Mouse (Mus musculus) MEL (cell line): ENCODE measurements around the gene Csgalnact2.

Experiments
- BHLHE40 ChIP-seq: IDR thresholded peaks from 2 replicates; pipeline ENCODE4 v1.6.1; 2012; ENCODE audit warnings: low read depth, mild to moderate bottlenecking, inconsistent platforms, low read length, improper control_type of control experiment, borderline replicate concordance
- CTCF ChIP-seq, 3 experiments: IDR thresholded peaks in 2 of 3; conservative IDR thresholded peaks in 1 of 3; 2 replicates each; pipeline ENCODE4 v1.5.1; 2011 to 2012; ENCODE audit warnings: low read length in 3 of 3, low read depth in 2 of 3, mild to moderate bottlenecking in 2 of 3, improper control_type of control experiment in 1 of 3, inconsistent platforms in 1 of 3, mixed read lengths in 1 of 3, moderate library complexity in 1 of 3; ENCODE audit not compliant: control insufficient read depth in 1 of 3, insufficient read depth in 1 of 3, poor library complexity in 1 of 3, severe bottlenecking in 1 of 3
- HCFC1 ChIP-seq: IDR thresholded peaks from 2 replicates; pipeline ENCODE4 v1.6.1; 2012; ENCODE audit warnings: low read depth, mild to moderate bottlenecking, inconsistent platforms, low read length, improper control_type of control experiment, moderate library complexity
- MAX ChIP-seq: IDR thresholded peaks from 2 replicates; pipeline ENCODE4 v1.6.1; 2011; ENCODE audit warnings: low read length, improper control_type of control experiment
- POLR2A ChIP-seq, 2 experiments: IDR thresholded peaks; 2 replicates each; pipeline ENCODE4 v1.6.1; 2011 to 2012; ENCODE audit warnings: low read length in 2 of 2, mild to moderate bottlenecking in 2 of 2, control low read depth in 1 of 2, improper control_type of control experiment in 1 of 2, low read depth in 1 of 2, moderate library complexity in 1 of 2; ENCODE audit not compliant: control insufficient read depth in 1 of 2, insufficient read depth in 1 of 2, poor library complexity in 1 of 2
- SMC3 ChIP-seq: IDR thresholded peaks from 2 replicates; pipeline ENCODE4 v1.6.1; 2011; ENCODE audit warnings: low read depth, low read length, improper control_type of control experiment
- TAL1 ChIP-seq: IDR thresholded peaks from 2 replicates; pipeline ENCODE4 v1.6.1; 2012; ENCODE audit warnings: mild to moderate bottlenecking, inconsistent platforms, low read length, moderate library complexity, mixed read lengths
- ZC3H11A ChIP-seq: IDR thresholded peaks from 2 replicates; pipeline ENCODE4 v1.6.1; 2012; ENCODE audit warnings: low read depth, mild to moderate bottlenecking, inconsistent platforms, low read length, improper control_type of control experiment
- ZKSCAN1 ChIP-seq: IDR thresholded peaks from 2 replicates; pipeline ENCODE4 v1.6.1; 2012; ENCODE audit warnings: low read depth, mild to moderate bottlenecking, inconsistent platforms, low read length, improper control_type of control experiment, moderate library complexity

DNA sequence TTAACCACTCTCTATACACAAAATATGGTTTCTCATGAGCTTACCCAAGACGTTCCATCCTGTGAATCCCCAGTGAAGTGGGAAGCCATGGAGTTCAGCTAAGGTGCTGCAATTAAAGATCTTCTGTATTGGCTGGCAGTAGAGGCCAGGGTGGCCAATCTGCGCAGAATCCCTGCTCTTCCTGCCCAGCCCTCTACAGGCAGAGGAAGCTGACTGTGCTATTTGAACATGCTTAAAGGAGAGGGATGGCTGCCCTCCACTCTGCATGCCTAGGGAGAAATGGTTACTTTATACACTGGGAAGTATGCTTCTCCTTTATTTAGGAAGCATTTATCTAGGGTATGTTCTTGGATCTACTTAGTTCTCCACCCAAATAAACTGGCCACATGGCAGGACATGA lies 11.6 kb upstream of the Csgalnact2 start:
- no peak for TF ChIP-seq CTCF (IDR thresholded peaks at IDR 0.05 in 2 of 3, conservative IDR thresholded peaks at IDR 0.05 in 1 of 3; ENCODE audit: control insufficient read depth in 1 of 3, insufficient read depth in 1 of 3, low read depth in 2 of 3, low read length in 3 of 3, poor library complexity in 1 of 3, severe bottlenecking in 1 of 3)
- TF ChIP-seq HCFC1, result no peak
- TF ChIP-seq MAX, result no peak
- TF ChIP-seq ZKSCAN1, result no peak
- no peak for TF ChIP-seq ZC3H11A
- TF ChIP-seq BHLHE40, result no peak
- no peak for TF ChIP-seq POLR2A (IDR thresholded peaks at IDR 0.05; ENCODE audit: control insufficient read depth in 1 of 2, insufficient read depth in 1 of 2, low read depth in 1 of 2, low read length in 2 of 2, poor library complexity in 1 of 2)
- no peak for TF ChIP-seq SMC3
- TF ChIP-seq TAL1, result no peak
